ENCODE assay signal across 29 mouse cellular contexts in genomic region chr13:12497809-12498208, GRCm38 (mm10). TPM values are rescaled to one million over a fixed set of nuclear protein-coding genes. Genes with fewer than 3 reads are reported as not detected.
"Had no signal": no experiment of that assay in that cellular context is flagged by ENCODE, and none has a peak within 500 bp of the region (broad histone marks: within the 10 kb centered on the region; RNA-seq: fewer than 3 reads in every experiment).

No protein-coding gene starts in this region.

- H3K27me3 ChIP-seq: limb, embryonic 12.5 days; limb, embryonic 13.5 days; limb, embryonic 15.5 days; liver, embryonic 12.5 days; liver, embryonic 13.5 days; liver, embryonic 15.5 days; midbrain, embryonic 12.5 days; midbrain, embryonic 13.5 days; midbrain, embryonic 15.5 days; neural tube, embryonic 12.5 days had no signal

- H3K9ac ChIP-seq: limb, embryonic 12.5 days; limb, embryonic 13.5 days; limb, embryonic 15.5 days; liver, embryonic 12.5 days; liver, embryonic 13.5 days; liver, embryonic 14.5 days; liver, embryonic 15.5 days; liver, postnatal 0 days; midbrain, embryonic 12.5 days; midbrain, embryonic 13.5 days; midbrain, embryonic 15.5 days; neural tube, embryonic 12.5 days had no signal

- H3K36me3 ChIP-seq: limb, embryonic 10.5 days; limb, embryonic 12.5 days; limb, embryonic 13.5 days; limb, embryonic 15.5 days; liver, embryonic 12.5 days; liver, embryonic 13.5 days; liver, embryonic 15.5 days; midbrain, embryonic 10.5 days; midbrain, embryonic 12.5 days; midbrain, embryonic 13.5 days; midbrain, embryonic 15.5 days; neural tube, embryonic 12.5 days had no signal

- H3K4me3 ChIP-seq: left cerebral cortex, adult 2 months; limb, embryonic 10.5 days; limb, embryonic 12.5 days; limb, embryonic 13.5 days; limb, embryonic 15.5 days; liver, embryonic 12.5 days; liver, embryonic 13.5 days; liver, embryonic 15.5 days; megakaryocyte, embryonic 14.5 days; midbrain, embryonic 10.5 days; midbrain, embryonic 12.5 days; midbrain, embryonic 13.5 days; midbrain, embryonic 15.5 days; myocyte; neural tube, embryonic 12.5 days had no signal

- H3K4me1 ChIP-seq: limb, embryonic 10.5 days; limb, embryonic 15.5 days; midbrain, embryonic 15.5 days; neural tube, embryonic 12.5 days had no signal

- DNase-seq: layer of hippocampus, postnatal 36 days; left cerebral cortex, postnatal 4 days; liver; liver, embryonic 13.5 days; liver, postnatal 0 days; lung, adult 18-20 months; lung, postnatal 14 days; lung, postnatal 36 days; midbrain, embryonic 14.5 days had no signal

- ATAC-seq: liver, embryonic 12.5 days; liver, postnatal 0 days; lung, postnatal 0 days; midbrain, embryonic 13.5 days; midbrain, embryonic 15.5 days; midbrain, embryonic 16.5 days had no signal

- H3K9me3 ChIP-seq: limb, embryonic 10.5 days; limb, embryonic 12.5 days; limb, embryonic 13.5 days; limb, embryonic 15.5 days; liver, embryonic 12.5 days; liver, embryonic 13.5 days; liver, embryonic 15.5 days; megakaryocyte, embryonic 14.5 days; midbrain, embryonic 10.5 days; midbrain, embryonic 12.5 days; midbrain, embryonic 13.5 days; midbrain, embryonic 15.5 days; neural tube, embryonic 12.5 days had no signal

- H3K27ac ChIP-seq: left cerebral cortex, adult 2 months; limb, embryonic 10.5 days; limb, embryonic 12.5 days; limb, embryonic 13.5 days; limb, embryonic 15.5 days; liver, embryonic 12.5 days; liver, embryonic 13.5 days; liver, embryonic 14.5 days; liver, embryonic 15.5 days; macrophage; midbrain, embryonic 10.5 days; midbrain, embryonic 12.5 days; midbrain, embryonic 13.5 days; midbrain, embryonic 15.5 days; neural tube, embryonic 12.5 days had no signal

- H3K4me2 ChIP-seq: limb, embryonic 12.5 days; limb, embryonic 13.5 days; limb, embryonic 15.5 days; liver, embryonic 11.5 days; liver, embryonic 12.5 days; liver, embryonic 13.5 days; liver, embryonic 15.5 days; midbrain, embryonic 11.5 days; midbrain, embryonic 12.5 days; midbrain, embryonic 13.5 days; midbrain, embryonic 15.5 days; neural tube, embryonic 12.5 days had no signal

RNA-seq across cellular contexts. Expression of gene Edaradd, which starts 22.4 kb away (rescaled TPM):
- polyA plus RNA-seq: myocyte had no signal
